Mouse (Mus musculus): ENCODE measurements around the gene Itgb2. TPM values are rescaled to one million over a fixed set of nuclear protein-coding genes. Genes with fewer than 3 reads are reported as not detected.

Gene Itgb2
- polyA plus RNA-seq, 1 experiment: 13.6 TPM

GRCm38 (mm10) chr10:77561508-77561907 is 31.5 kb downstream of the Itgb2 start:
- no peaks in the 10 kb centered on the region for H3K36me3 ChIP-seq (ENCODE audit: control insufficient read depth, insufficient read depth, low read length)
- H3K27me3 ChIP-seq (replicated peaks; ENCODE audit: control insufficient read depth, insufficient read depth, low read length): no peaks in the 10 kb centered on the region
- WGBS: 93% methylated on average over 2 of the region's 2 CpGs

GRCm38 (mm10) chr10:77565005-77565404 is 35.0 kb downstream of the Itgb2 start:
- Histone ChIP-seq H3K4me3 (ENCODE audit: insufficient read depth, low read depth, low read length) (no peak overlapping the region), H3K4me1 (ENCODE audit: control insufficient read depth, insufficient read depth, low read length) (peaks cover 9% of the 10 kb centered on the region), H3K36me3 (ENCODE audit: control insufficient read depth, insufficient read depth, low read length) (no peaks in the 10 kb centered on the region), H3K27me3 (replicated peaks; ENCODE audit: control insufficient read depth, insufficient read depth, low read length) (no peaks in the 10 kb centered on the region), H3K27ac (ENCODE audit: insufficient read depth, low read depth, low read length) (no peak overlapping the region)
- WGBS: 85% methylated on average over 8 of the region's 8 CpGs
- no peak for TF ChIP-seq POLR2A (IDR thresholded peaks at IDR 0.05; ENCODE audit: low read depth, low read length)
- no peak for TF ChIP-seq CTCF (conservative IDR thresholded peaks at IDR 0.05; ENCODE audit: insufficient read depth, insufficient read length, low read depth, low read length)
- DNase-seq: no peak

More at GRCm38 (mm10) chr10:77561508-77561907, 31.5 kb downstream of the Itgb2 start:
- TF ChIP-seq POLR2A (IDR thresholded peaks at IDR 0.05; ENCODE audit: low read depth, low read length) (no peak), CTCF (conservative IDR thresholded peaks at IDR 0.05; ENCODE audit: insufficient read depth, insufficient read length, low read depth, low read length) (no peak)
- H3K27ac ChIP-seq (ENCODE audit: insufficient read depth, low read depth, low read length): no peak overlapping the region
- DNase-seq: no peak
- H3K4me1 ChIP-seq (ENCODE audit: control insufficient read depth, insufficient read depth, low read length): no peaks in the 10 kb centered on the region
- H3K4me3 ChIP-seq (ENCODE audit: insufficient read depth, low read depth, low read length): no peak overlapping the region

GRCm38 (mm10) chr10:77566651-77567050 is 36.6 kb downstream of the Itgb2 start:
- H3K27ac ChIP-seq (ENCODE audit: insufficient read depth, low read depth, low read length): peak overlapping the region; percentile 54

GRCm38 (mm10) chr10:77569481-77569880 is 39.4 kb downstream of the Itgb2 start:
- H3K27ac ChIP-seq (ENCODE audit: insufficient read depth, low read depth, low read length): no peak overlapping the region
- H3K4me1 ChIP-seq (ENCODE audit: control insufficient read depth, insufficient read depth, low read length): peaks cover 20% of the 10 kb centered on the region
- H3K36me3 ChIP-seq (ENCODE audit: control insufficient read depth, insufficient read depth, low read length): no peaks in the 10 kb centered on the region
- H3K27me3 ChIP-seq (replicated peaks; ENCODE audit: control insufficient read depth, insufficient read depth, low read length): no peaks in the 10 kb centered on the region
- WGBS: 57% methylated on average over 7 of the region's 7 CpGs
- TF ChIP-seq POLR2A (IDR thresholded peaks at IDR 0.05; ENCODE audit: low read depth, low read length) (no peak), CTCF (conservative IDR thresholded peaks at IDR 0.05; ENCODE audit: insufficient read depth, insufficient read length, low read depth, low read length) (no peak)
- DNase-seq: no peak
- no peak overlapping the region for H3K4me3 ChIP-seq (ENCODE audit: insufficient read depth, low read depth, low read length)

More at GRCm38 (mm10) chr10:77566651-77567050, 36.6 kb downstream of the Itgb2 start:
- peaks cover 17% of the 10 kb centered on the region for H3K4me1 ChIP-seq (ENCODE audit: control insufficient read depth, insufficient read depth, low read length)
- H3K4me3 ChIP-seq (ENCODE audit: insufficient read depth, low read depth, low read length): no peak overlapping the region
- no peaks in the 10 kb centered on the region for H3K27me3 ChIP-seq (replicated peaks; ENCODE audit: control insufficient read depth, insufficient read depth, low read length)
- 21% methylated on average over 8 of the region's 8 CpGs for WGBS
- TF ChIP-seq CTCF (conservative IDR thresholded peaks at IDR 0.05; ENCODE audit: insufficient read depth, insufficient read length, low read depth, low read length) (peak; percentile 92), POLR2A (IDR thresholded peaks at IDR 0.05; ENCODE audit: low read depth, low read length) (no peak)
- DNase-seq: peak; percentile 93
- H3K36me3 ChIP-seq (ENCODE audit: control insufficient read depth, insufficient read depth, low read length): no peaks in the 10 kb centered on the region

- TF ChIP-seq CTCF (conservative IDR thresholded peaks at IDR 0.05; ENCODE audit: insufficient read depth, insufficient read length, low read depth, low read length) (no peak), POLR2A (IDR thresholded peaks at IDR 0.05; ENCODE audit: low read depth, low read length) (no peak)
- Histone ChIP-seq H3K36me3 (ENCODE audit: control insufficient read depth, insufficient read depth, low read length) (no peaks in the 10 kb centered on the region), H3K4me1 (ENCODE audit: control insufficient read depth, insufficient read depth, low read length) (peaks cover 20% of the 10 kb centered on the region), H3K4me3 (ENCODE audit: insufficient read depth, low read depth, low read length) (no peak overlapping the region), H3K27me3 (replicated peaks; ENCODE audit: control insufficient read depth, insufficient read depth, low read length) (no peaks in the 10 kb centered on the region), H3K27ac (ENCODE audit: insufficient read depth, low read depth, low read length) (no peak overlapping the region; the same call in none of the 2 replicates)
- peak; percentile 82 for DNase-seq
- 34% methylated on average over 6 of the region's 6 CpGs for WGBS
Measured at GRCm38 (mm10) chr10:77569973-77570658, 40.1 kb downstream of the Itgb2 start.

- no peaks in the 10 kb centered on the region for H3K36me3 ChIP-seq (ENCODE audit: control insufficient read depth, insufficient read depth, low read length)
- no peak for DNase-seq
- no peaks in the 10 kb centered on the region for H3K27me3 ChIP-seq (replicated peaks; ENCODE audit: control insufficient read depth, insufficient read depth, low read length)
- peak; percentile 35; the same call in 1 of the 2 replicates for TF ChIP-seq CTCF (conservative IDR thresholded peaks at IDR 0.05; ENCODE audit: insufficient read depth, insufficient read length, low read depth, low read length)
- TF ChIP-seq POLR2A (IDR thresholded peaks at IDR 0.05; ENCODE audit: low read depth, low read length): no peak
- peaks cover 16% of the 10 kb centered on the region for H3K4me1 ChIP-seq (ENCODE audit: control insufficient read depth, insufficient read depth, low read length)
- WGBS: 37% methylated on average over 3 of the region's 3 CpGs
- H3K4me3 ChIP-seq (ENCODE audit: insufficient read depth, low read depth, low read length): no peak overlapping the region
- no peak overlapping the region for H3K27ac ChIP-seq (ENCODE audit: insufficient read depth, low read depth, low read length)
Measured at GRCm38 (mm10) chr10:77572225-77572624, 42.2 kb downstream of the Itgb2 start.

GRCm38 (mm10) chr10:77573162-77573561 is 43.1 kb downstream of the Itgb2 start:
- no peak overlapping the region for H3K27ac ChIP-seq (ENCODE audit: insufficient read depth, low read depth, low read length)
- 40% methylated on average over 1 of the region's 1 CpGs for WGBS
- TF ChIP-seq CTCF (conservative IDR thresholded peaks at IDR 0.05; ENCODE audit: insufficient read depth, insufficient read length, low read depth, low read length): no peak
- no peak for TF ChIP-seq POLR2A (IDR thresholded peaks at IDR 0.05; ENCODE audit: low read depth, low read length)
- no peaks in the 10 kb centered on the region for H3K27me3 ChIP-seq (replicated peaks; ENCODE audit: control insufficient read depth, insufficient read depth, low read length)
- H3K4me1 ChIP-seq (ENCODE audit: control insufficient read depth, insufficient read depth, low read length): peaks cover 16% of the 10 kb centered on the region
- H3K4me3 ChIP-seq (ENCODE audit: insufficient read depth, low read depth, low read length): no peak overlapping the region
- H3K36me3 ChIP-seq (ENCODE audit: control insufficient read depth, insufficient read depth, low read length): no peaks in the 10 kb centered on the region
- peak; percentile 32 for DNase-seq
